Mouse (Mus musculus) adrenal gland, postnatal 14 days (tissue): ENCODE measurements at regions not wholly inside any gene's neighbourhood (a gene's known extent, or its start where the extent isn't known, plus 50 kb on each side); places are given as distances from the start of the nearest gene placed in this dataset.

Experiments
- DNase-seq: peaks from one replicate; pipeline ENCODE4 v3.0.0; 2021; ENCODE audit warnings: mixed read lengths

GRCm38 (mm10) chr2:178929033-178929432 is 498.7 kb downstream of the Cdh26 start:
- no peak for DNase-seq

- no peak for DNase-seq
Measured at GRCm38 (mm10) chr2:178930125-178930524, 499.8 kb downstream of the Cdh26 start.

GRCm38 (mm10) chr2:178948471-178948870 is 493.8 kb upstream of the Cdh4 start:
- DNase-seq: no peak

GRCm38 (mm10) chr2:178949103-178949502 is 493.1 kb upstream of the Cdh4 start:
- no peak for DNase-seq

- DNase-seq: no peak
Measured at GRCm38 (mm10) chr2:178950304-178950703, 491.9 kb upstream of the Cdh4 start.

GRCm38 (mm10) chr2:178954420-178955067 is 487.7 kb upstream of the Cdh4 start:
- no peak for DNase-seq

- DNase-seq: no peak
Measured at GRCm38 (mm10) chr2:178958829-178959228, 483.4 kb upstream of the Cdh4 start.

- DNase-seq: no peak
Measured at GRCm38 (mm10) chr2:178959603-178960002, 482.6 kb upstream of the Cdh4 start.

GRCm38 (mm10) chr2:178967584-178968365 is 474.5 kb upstream of the Cdh4 start:
- no peak for DNase-seq

GRCm38 (mm10) chr2:178969732-178970131 is 472.5 kb upstream of the Cdh4 start:
- no peak for DNase-seq

GRCm38 (mm10) chr2:178975366-178975765 is 466.9 kb upstream of the Cdh4 start:
- DNase-seq: no peak

GRCm38 (mm10) chr2:178976046-178976445 is 466.2 kb upstream of the Cdh4 start:
- DNase-seq: no peak

- no peak for DNase-seq
Measured at GRCm38 (mm10) chr2:178976495-178976894, 465.7 kb upstream of the Cdh4 start.

GRCm38 (mm10) chr2:178979451-178979850 is 462.8 kb upstream of the Cdh4 start:
- no peak for DNase-seq

GRCm38 (mm10) chr2:178981736-178982502 is 460.3 kb upstream of the Cdh4 start:
- no peak for DNase-seq

- DNase-seq: no peak
Measured at GRCm38 (mm10) chr2:178983801-178984200, 458.4 kb upstream of the Cdh4 start.

GRCm38 (mm10) chr2:178987935-178988334 is 454.3 kb upstream of the Cdh4 start:
- DNase-seq: no peak

- DNase-seq: no peak
Measured at GRCm38 (mm10) chr2:178989291-178989690, 452.9 kb upstream of the Cdh4 start.

GRCm38 (mm10) chr2:178989784-178990183 is 452.4 kb upstream of the Cdh4 start:
- peak; percentile 6 for DNase-seq

- DNase-seq: no peak
Measured at GRCm38 (mm10) chr2:178990959-178991358, 451.3 kb upstream of the Cdh4 start.

GRCm38 (mm10) chr2:178992334-178993116 is 449.7 kb upstream of the Cdh4 start:
- no peak for DNase-seq

- no peak for DNase-seq
Measured at GRCm38 (mm10) chr2:178997921-178998320, 444.3 kb upstream of the Cdh4 start.
